Mouse (Mus musculus): Measurements from ENCODE around the gene Lrp8. TPM values are rescaled to one million over a fixed set of nuclear protein-coding genes. Genes with fewer than 3 reads are reported as not detected.

Lrp8 gene
- total and polyA plus RNA-seq, 2 experiments: 0.09 to 0.11 TPM

DNA sequence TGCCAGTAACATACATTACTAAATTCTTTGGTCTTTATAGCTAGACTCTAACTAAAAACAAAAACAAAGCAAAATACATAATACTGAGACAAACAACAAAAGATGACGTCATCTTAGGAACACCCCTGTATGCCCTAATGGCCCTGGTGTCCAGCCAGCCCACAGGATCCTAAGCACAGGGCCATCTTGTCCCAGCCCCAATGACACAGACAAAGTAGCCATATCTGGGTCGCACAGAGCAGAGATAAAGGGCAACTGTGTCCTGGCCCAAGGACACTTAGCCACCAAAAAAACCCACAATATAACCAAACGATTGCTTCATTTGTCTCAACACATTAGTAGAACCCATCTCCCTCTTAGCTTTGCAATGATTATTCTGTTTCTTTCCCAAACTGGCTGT, 8.9 kb downstream of the Lrp8 start:
- TF ChIP-seq POLR2A (IDR thresholded peaks at IDR 0.05; ENCODE audit: extremely low read depth, insufficient read depth, low read length) (no peak), CTCF (IDR thresholded peaks at IDR 0.05; ENCODE audit: low read depth, low read length) (no peak)
- DNase-seq (ENCODE audit: extremely low read depth, low read depth, low spot score): no peak
- H3K4me3 ChIP-seq (ENCODE audit: insufficient read depth, low read depth, low read length): no peak overlapping the region
- H3K36me3 ChIP-seq (ENCODE audit: control insufficient read depth, insufficient read depth, low read length): no peaks in the 10 kb centered on the region
- no peaks in the 10 kb centered on the region for H3K79me2 ChIP-seq (ENCODE audit: control insufficient read depth, insufficient read depth, low read length)
- H3K27ac ChIP-seq (replicated peaks; ENCODE audit: insufficient read depth, low read depth, low read length): no peak overlapping the region
- H3K4me1 ChIP-seq (ENCODE audit: control insufficient read depth, insufficient read depth, low read length): no peaks in the 10 kb centered on the region
- H3K27me3 ChIP-seq (ENCODE audit: control insufficient read depth, insufficient read depth, low read length): no peaks in the 10 kb centered on the region
- no peak overlapping the region for H3K9ac ChIP-seq (ENCODE audit: low read depth, low read length)
- 74% methylated on average over 3 of the region's 3 CpGs for WGBS

- H3K4me1 ChIP-seq (ENCODE audit: control insufficient read depth, insufficient read depth, low read length): no peaks in the 10 kb centered on the region
- H3K27ac ChIP-seq (replicated peaks; ENCODE audit: insufficient read depth, low read depth, low read length): no peak overlapping the region
- WGBS: 63% methylated on average over 10 of the region's 10 CpGs
- no peak overlapping the region for H3K4me3 ChIP-seq (ENCODE audit: insufficient read depth, low read depth, low read length)
- H3K9ac ChIP-seq (ENCODE audit: low read depth, low read length): no peak overlapping the region
- DNase-seq (ENCODE audit: extremely low read depth, low read depth, low spot score): no peak
- H3K27me3 ChIP-seq (ENCODE audit: control insufficient read depth, insufficient read depth, low read length): no peaks in the 10 kb centered on the region
- TF ChIP-seq POLR2A (IDR thresholded peaks at IDR 0.05; ENCODE audit: extremely low read depth, insufficient read depth, low read length) (no peak), CTCF (IDR thresholded peaks at IDR 0.05; ENCODE audit: low read depth, low read length) (no peak)
- H3K36me3 ChIP-seq (ENCODE audit: control insufficient read depth, insufficient read depth, low read length): no peaks in the 10 kb centered on the region
- H3K79me2 ChIP-seq (ENCODE audit: control insufficient read depth, insufficient read depth, low read length): no peaks in the 10 kb centered on the region
Observed at GRCm38 (mm10) chr4:107811716-107812330, 9.8 kb downstream of the Lrp8 start.

GRCm38 (mm10) chr4:107812336-107812735, 10.3 kb downstream of the Lrp8 start:
- DNase-seq (ENCODE audit: extremely low read depth, low read depth, low spot score): no peak
- Histone ChIP-seq H3K27me3 (ENCODE audit: control insufficient read depth, insufficient read depth, low read length) (no peaks in the 10 kb centered on the region), H3K4me3 (ENCODE audit: insufficient read depth, low read depth, low read length) (no peak overlapping the region), H3K4me1 (ENCODE audit: control insufficient read depth, insufficient read depth, low read length) (no peaks in the 10 kb centered on the region), H3K36me3 (ENCODE audit: control insufficient read depth, insufficient read depth, low read length) (no peaks in the 10 kb centered on the region), H3K9ac (ENCODE audit: low read depth, low read length) (no peak overlapping the region), H3K79me2 (ENCODE audit: control insufficient read depth, insufficient read depth, low read length) (no peaks in the 10 kb centered on the region), H3K27ac (replicated peaks; ENCODE audit: insufficient read depth, low read depth, low read length) (no peak overlapping the region)
- TF ChIP-seq CTCF (IDR thresholded peaks at IDR 0.05; ENCODE audit: low read depth, low read length) (no peak), POLR2A (IDR thresholded peaks at IDR 0.05; ENCODE audit: extremely low read depth, insufficient read depth, low read length) (no peak)
- 93% methylated on average over 6 of the region's 6 CpGs for WGBS

DNA sequence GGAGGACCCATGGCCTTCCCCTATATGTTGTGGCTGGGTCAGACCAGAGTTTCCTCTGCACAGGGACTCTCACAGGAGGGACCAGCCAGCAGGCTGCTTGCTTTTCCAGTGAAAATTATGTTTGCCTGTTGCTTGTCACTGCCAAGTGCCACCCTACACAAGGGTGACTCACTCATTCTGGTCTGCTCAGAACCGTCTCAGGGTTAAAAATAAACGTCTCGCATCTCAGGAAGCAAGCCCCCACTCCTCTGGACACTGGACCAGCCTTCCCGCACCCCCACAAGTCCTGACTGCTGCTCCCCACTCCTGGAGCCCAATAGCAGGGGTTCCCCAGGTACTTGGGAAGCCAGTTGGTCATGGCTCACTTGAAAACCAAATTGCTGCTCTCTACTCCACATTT, 14.4 kb downstream of the Lrp8 start:
- Histone ChIP-seq H3K9ac (ENCODE audit: low read depth, low read length) (no peak overlapping the region), H3K4me3 (ENCODE audit: insufficient read depth, low read depth, low read length) (no peak overlapping the region), H3K79me2 (ENCODE audit: control insufficient read depth, insufficient read depth, low read length) (no peaks in the 10 kb centered on the region), H3K27ac (replicated peaks; ENCODE audit: insufficient read depth, low read depth, low read length) (no peak overlapping the region), H3K36me3 (ENCODE audit: control insufficient read depth, insufficient read depth, low read length) (no peaks in the 10 kb centered on the region), H3K4me1 (ENCODE audit: control insufficient read depth, insufficient read depth, low read length) (no peaks in the 10 kb centered on the region), H3K27me3 (ENCODE audit: control insufficient read depth, insufficient read depth, low read length) (no peaks in the 10 kb centered on the region; the same call in 1 of the 2 replicates)
- TF ChIP-seq POLR2A (IDR thresholded peaks at IDR 0.05; ENCODE audit: extremely low read depth, insufficient read depth, low read length) (no peak), CTCF (IDR thresholded peaks at IDR 0.05; ENCODE audit: low read depth, low read length) (no peak)
- 56% methylated on average over 4 of the region's 4 CpGs for WGBS
- DNase-seq (ENCODE audit: extremely low read depth, low read depth, low spot score): no peak

DNA sequence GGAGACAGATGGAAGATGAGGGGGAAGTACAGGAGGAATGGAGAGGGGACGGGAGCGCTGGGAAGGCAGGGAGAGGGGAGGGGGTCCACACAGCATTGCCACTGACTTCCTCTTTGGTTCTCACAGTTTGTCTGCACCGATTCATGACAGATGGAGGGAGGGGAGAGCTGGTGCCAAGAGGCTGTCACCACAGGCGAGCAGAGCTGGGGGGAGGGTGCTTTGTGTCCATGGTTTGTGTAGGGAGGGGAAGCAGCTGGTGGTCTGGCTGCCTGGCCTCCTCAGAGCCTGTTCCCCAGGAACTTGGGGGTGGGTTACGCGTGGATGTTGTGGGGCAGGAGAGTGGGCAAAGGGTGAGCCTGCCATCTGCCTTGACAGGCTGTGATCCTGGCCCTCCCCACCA, 15.4 kb downstream of the Lrp8 start:
- Histone ChIP-seq H3K4me3 (ENCODE audit: insufficient read depth, low read depth, low read length) (no peak overlapping the region), H3K27me3 (ENCODE audit: control insufficient read depth, insufficient read depth, low read length) (no peaks in the 10 kb centered on the region; the same call in 1 of the 2 replicates), H3K27ac (replicated peaks; ENCODE audit: insufficient read depth, low read depth, low read length) (no peak overlapping the region), H3K36me3 (ENCODE audit: control insufficient read depth, insufficient read depth, low read length) (no peaks in the 10 kb centered on the region), H3K79me2 (ENCODE audit: control insufficient read depth, insufficient read depth, low read length) (no peaks in the 10 kb centered on the region), H3K4me1 (ENCODE audit: control insufficient read depth, insufficient read depth, low read length) (no peaks in the 10 kb centered on the region), H3K9ac (ENCODE audit: low read depth, low read length) (no peak overlapping the region)
- WGBS: 81% methylated on average over 6 of the region's 6 CpGs
- no peak for DNase-seq (ENCODE audit: extremely low read depth, low read depth, low spot score)
- TF ChIP-seq CTCF (IDR thresholded peaks at IDR 0.05; ENCODE audit: low read depth, low read length) (no peak), POLR2A (IDR thresholded peaks at IDR 0.05; ENCODE audit: extremely low read depth, insufficient read depth, low read length) (no peak)

DNA sequence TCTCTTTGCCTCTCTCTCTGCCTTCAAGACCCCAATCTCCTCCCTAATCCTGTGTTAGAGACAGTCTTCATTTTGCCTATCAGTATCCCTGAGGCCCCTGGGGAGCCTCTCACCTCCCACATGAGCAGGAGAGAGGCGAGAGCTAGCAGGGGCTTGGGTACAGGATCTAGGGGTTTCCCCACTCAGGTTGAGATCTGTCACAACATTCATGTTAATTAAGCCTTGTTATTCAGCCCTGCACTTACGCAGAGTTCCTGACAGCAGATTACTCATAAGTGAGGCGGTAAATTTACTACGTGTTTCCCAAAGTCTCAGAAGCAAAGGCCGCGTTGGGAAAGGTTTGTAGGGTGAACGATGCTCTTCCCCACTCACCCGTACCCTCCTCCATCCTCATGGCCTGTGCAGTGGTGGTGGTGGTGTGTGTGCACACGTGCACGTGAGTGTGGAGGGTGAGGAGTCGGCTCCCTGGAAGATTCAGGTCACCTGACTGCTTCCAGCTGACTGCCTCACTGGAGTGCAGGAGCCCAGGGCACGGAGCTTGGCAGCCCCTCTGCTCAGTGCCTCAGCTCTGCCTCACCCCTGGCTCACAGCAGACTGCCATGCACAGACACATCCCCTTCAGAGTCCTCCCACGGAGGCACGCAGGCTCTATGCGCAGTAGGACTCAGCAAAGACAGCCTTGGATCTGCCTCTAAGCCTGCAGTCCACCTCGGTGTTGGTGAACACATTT, 18.1 kb downstream of the Lrp8 start:
- TF ChIP-seq CTCF (IDR thresholded peaks at IDR 0.05; ENCODE audit: low read depth, low read length) (no peak), POLR2A (IDR thresholded peaks at IDR 0.05; ENCODE audit: extremely low read depth, insufficient read depth, low read length) (no peak)
- no peaks in the 10 kb centered on the region; the same call in 1 of the 2 replicates for H3K27me3 ChIP-seq (ENCODE audit: control insufficient read depth, insufficient read depth, low read length)
- WGBS: 87% methylated on average over 16 of the region's 16 CpGs

More for the DNA sequence above, 18.1 kb downstream of the Lrp8 start:
- Histone ChIP-seq H3K36me3 (ENCODE audit: control insufficient read depth, insufficient read depth, low read length) (no peaks in the 10 kb centered on the region), H3K27ac (replicated peaks; ENCODE audit: insufficient read depth, low read depth, low read length) (no peak overlapping the region), H3K4me3 (ENCODE audit: insufficient read depth, low read depth, low read length) (no peak overlapping the region), H3K79me2 (ENCODE audit: control insufficient read depth, insufficient read depth, low read length) (no peaks in the 10 kb centered on the region), H3K4me1 (ENCODE audit: control insufficient read depth, insufficient read depth, low read length) (no peaks in the 10 kb centered on the region), H3K9ac (ENCODE audit: low read depth, low read length) (no peak overlapping the region)
- no peak for DNase-seq (ENCODE audit: extremely low read depth, low read depth, low spot score)

Measured in liver, adult 2 months (tissue).